Mouse (Mus musculus) layer of hippocampus, adult 11-12 months (tissue): ENCODE data around the gene Pde11a.

Experiments
- DNase-seq: peaks from one replicate; pipeline ENCODE4 v3.0.0; 2022; ENCODE audit warnings: low spot score

Gene Pde11a

DNA sequence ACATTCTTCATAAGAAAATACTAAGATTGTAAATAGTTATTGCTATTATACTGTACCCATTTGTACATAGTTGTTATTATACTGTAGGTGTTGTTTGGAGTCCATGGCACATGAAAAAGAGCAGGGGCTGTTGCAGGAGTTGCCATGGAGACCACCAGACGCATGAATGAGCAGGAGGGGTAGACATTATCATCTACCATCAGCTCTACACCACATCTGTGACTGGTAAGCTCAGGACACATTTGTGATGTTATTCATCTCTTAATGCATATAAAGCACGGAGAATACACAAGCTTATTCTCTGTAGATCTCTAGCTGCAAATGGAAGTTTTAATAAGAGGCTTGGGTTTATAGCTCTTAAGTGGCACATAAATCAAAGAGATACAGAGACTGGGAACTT lies 179.6 kb downstream of the Pde11a start:
- no peak for DNase-seq

- DNase-seq: no peak
These were observed 197.4 kb downstream of the Pde11a start for GRCm38 (mm10) chr2:76141136-76141535.

DNA sequence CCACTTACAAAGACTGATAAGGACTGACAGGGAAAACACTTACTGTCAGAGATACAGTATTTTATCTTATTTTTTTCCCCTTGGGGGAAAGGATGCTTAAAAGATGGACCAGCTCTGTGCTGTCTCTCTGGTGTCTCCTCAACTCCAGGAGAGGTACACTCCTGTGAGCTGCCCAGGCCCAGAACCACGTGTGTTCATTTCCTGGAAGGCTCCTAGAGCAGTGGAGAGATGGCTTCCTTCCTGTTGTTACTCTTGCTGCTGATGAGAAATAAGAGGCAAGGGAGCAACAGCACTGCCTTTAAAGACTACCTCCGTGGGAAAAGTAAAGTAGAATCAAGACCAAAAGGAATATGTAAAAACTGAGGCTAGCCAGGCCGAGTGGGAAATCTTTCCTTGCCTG lies 205.6 kb downstream of the Pde11a start:
- no peak for DNase-seq

DNA sequence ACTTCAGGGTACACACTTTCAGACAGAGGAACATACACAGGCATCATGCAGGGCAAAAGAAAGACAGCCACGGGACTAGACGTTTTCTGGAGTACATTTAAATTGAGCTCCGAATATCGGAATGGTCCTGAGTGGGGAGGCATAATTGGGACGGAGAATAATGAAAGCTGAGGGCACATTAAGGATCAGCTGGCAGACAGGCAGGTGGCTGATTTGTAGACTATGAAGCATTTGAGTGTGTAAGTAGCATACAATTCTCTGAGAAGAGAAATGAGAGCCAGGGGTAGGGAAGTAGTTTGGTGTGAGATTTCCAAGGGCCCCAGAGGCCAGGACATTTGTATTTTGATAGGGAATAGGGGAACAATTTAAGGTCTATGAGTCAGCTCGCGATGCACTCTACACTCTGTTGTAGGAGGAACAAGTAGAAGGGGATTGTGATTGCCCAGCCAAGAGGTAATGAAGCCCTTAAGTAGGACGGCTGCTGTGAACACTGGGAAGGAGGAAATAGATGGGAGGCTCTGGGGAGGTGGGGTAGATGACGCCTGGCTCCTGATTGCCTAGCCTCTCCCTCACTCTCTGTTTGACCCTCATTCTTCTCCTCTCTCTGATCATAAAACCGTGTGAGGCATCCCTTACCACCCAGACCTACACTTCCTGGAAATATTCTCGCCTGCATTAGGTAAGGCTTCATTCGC lies 208.5 kb downstream of the Pde11a start:
- no peak for DNase-seq

GRCm38 (mm10) chr2:76129058-76129437 lies 209.5 kb downstream of the Pde11a start:
- DNase-seq: no peak

DNA sequence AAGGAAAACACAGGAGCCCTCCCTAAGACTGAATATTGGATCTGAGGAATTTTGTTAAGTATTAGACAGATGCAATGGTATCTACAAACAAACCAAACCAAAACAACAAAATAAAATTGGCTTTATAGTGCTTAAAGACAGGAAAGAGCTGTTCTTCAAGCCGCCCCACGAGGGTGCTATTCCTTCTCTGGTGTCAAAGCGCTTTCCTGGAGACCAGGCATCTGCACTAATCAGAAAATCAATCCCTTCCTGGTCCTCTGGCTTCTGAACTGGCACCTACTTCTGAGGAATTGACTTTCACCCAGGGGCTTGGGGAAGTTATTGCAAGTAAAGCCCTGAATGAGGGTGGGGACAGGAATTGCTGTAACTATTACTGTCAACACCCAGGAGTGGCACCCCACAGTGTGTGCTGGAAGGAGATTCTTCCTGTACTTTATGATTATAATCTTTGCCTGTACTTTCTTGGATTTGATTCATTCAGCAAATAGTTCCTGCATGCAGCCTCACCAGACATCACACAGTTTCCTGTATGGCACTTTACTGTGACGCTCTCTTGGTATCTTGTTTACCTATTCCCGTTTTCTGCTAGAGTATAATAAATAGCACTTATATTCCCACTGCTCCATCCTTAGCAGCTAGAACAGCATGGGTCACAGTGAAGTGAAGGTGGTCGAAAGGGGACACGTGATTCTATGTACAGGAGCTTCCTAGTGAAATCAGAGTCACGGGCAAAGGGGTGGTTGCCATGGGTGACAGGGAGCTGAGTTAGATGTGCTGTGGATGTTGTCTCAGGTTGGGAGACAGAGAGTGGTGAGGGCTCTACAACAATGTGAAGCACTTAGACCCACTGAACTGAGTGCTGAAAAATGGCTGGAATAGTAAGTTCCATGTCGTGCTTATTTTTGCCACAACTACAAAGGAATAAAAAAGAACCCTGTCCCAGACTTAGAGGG lies 210.2 kb downstream of the Pde11a start:
- no peak for DNase-seq

GRCm38 (mm10) chr2:76126651-76127050 lies 211.9 kb downstream of the Pde11a start:
- no peak for DNase-seq

GRCm38 (mm10) chr2:76124821-76125220 lies 213.8 kb downstream of the Pde11a start:
- DNase-seq: peak; percentile 48

DNA sequence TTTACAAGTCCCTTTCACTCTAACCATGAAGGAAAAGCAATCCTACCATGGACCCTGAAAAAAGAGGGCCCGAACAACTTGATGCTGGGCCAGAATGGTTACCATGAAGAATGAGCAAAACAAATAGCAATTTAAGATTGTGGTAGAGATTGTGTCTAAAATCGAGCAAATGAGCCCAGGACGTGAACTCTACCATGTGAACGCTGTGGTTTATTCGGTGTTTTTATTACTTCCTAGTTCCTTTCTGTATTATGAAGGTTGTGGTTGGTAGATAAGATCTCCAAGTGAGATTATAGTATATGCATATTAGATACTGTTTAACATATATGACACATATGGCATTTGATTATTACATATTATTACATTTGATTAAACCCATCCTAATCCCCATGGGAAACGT lies 216.4 kb downstream of the Pde11a start:
- no peak for DNase-seq

- no peak for DNase-seq
These were observed 218.7 kb downstream of the Pde11a start for GRCm38 (mm10) chr2:76119848-76120247.

GRCm38 (mm10) chr2:76118491-76118890 lies 220.1 kb downstream of the Pde11a start:
- no peak for DNase-seq

DNA sequence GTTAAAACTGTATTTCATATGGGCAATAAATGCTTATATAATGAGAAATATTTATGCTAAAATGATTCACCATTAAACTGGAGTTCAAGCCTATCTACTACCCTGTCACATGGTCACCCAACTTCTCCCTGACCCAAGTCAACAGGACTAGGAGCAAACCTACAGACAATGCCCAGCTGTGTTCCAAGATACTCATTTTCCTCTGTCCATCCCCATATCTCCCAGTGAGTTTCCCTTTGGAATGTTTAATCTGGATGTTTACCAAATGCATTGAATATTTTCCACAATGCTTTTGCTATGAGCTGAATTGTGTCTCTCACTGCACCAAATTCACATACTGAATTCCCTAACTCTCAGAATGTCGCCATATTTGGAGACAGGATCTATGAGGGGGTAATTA lies 221.4 kb downstream of the Pde11a start:
- DNase-seq: no peak

GRCm38 (mm10) chr2:76115696-76116095 lies 222.9 kb downstream of the Pde11a start:
- peak; percentile 63 for DNase-seq

DNA sequence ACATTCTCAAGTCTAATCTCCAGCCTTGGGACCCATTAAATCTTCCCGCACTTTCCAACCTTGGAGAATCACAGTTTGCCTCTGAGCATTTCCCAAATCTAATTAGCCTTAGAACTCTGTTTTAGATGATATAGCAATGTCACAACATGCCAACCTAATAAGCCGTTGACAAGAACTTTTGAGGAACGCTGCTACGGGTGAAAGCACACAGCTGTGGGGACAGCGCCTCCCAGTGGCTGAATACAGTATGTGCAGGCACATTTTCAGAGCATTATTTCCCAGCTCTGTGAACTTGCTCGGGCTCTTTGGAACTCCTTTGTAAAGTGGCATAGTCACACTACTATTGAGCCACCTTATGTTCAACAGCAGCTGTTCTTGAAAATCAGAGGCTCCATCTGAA lies 223.8 kb downstream of the Pde11a start:
- peak; percentile 24 for DNase-seq

- DNase-seq: no peak
These were observed 228.9 kb downstream of the Pde11a start for GRCm38 (mm10) chr2:76109653-76110052.

DNA sequence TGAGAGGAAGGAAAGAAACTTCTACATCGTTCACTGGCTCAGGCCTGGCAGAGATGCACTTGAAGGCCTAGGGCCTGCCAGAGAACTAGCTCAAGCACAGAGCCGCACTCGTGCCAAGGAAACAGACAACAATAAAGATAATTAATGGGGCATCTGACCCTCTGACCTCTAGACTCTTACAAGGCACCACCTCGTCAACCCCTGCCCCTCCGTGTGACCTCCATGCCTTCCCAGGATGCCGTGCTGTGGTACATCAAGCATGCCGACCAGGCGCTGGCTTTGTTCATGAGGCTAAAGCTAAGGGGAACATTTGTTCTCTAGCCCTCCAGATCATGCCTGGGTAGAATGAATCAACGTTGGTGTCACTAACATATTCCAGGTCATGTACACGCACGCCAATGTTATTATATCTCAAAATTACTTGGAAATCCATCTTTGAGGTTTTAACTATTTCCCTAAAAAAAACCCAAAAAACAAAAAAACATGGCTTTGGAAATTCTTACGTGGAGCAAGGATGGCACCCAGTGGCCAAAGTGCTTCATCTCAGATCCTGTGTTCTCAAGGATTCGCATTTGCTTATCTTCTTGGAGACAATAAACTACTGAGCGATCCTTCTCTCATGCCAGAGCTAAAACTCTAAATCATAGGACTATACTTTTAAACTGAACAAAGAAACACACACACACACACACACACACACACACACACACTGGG lies 236.5 kb downstream of the Pde11a start:
- no peak for DNase-seq

- no peak for DNase-seq
These were observed 238.0 kb downstream of the Pde11a start for GRCm38 (mm10) chr2:76100597-76100996.

DNA sequence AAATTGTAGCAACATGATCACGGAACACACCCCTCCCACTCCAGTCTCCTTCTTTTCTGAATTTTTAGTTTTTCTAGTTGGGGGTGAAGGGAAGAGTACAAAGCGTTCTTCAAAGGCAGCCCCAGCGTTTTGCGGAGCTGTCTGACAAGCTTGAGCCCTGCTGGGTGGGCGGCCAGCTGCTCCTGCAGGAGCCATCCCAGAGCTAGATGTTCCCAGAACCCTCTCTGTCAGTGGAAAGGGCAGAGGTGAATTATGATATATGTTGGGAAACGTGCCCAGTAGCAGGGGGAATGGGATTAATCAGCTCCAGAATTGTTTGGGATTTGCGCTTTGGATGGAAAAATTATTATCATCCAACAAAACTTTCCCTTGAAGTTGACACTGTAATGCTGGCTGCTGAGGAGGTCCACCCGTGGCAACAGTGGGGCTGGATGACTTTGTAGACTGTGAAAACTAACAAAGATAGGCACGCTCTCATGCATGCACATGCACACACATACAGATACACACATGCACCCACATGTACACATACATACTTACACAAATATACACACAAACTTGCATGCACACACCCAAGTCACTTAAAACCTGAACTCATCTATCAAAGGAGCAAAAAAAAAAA lies 238.7 kb downstream of the Pde11a start:
- no peak for DNase-seq

- no peak for DNase-seq
These were observed 240.2 kb downstream of the Pde11a start for GRCm38 (mm10) chr2:76098381-76098780.

- DNase-seq: no peak
These were observed 240.7 kb downstream of the Pde11a start for GRCm38 (mm10) chr2:76097847-76098246.

DNA sequence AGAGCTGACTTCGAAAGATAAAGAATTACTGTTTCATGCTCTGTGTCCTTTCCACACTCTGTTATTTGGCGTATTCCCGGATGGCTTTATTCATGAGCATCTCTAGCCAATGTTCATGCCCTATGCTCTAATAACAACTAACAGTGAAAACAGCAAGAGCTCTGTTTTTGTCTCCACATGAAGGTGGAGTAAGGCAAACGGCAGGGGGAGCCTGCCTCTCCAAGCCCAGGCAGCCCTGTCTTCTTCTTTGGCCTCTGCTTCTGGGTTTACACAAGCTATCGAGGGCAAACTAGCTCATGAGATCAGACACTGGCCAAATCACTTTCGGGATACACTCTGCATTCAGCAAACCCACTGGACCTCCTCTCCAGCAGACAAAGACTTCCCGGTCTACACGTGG lies 241.3 kb downstream of the Pde11a start:
- DNase-seq: no peak

- DNase-seq: no peak
These were observed 242.7 kb downstream of the Pde11a start for GRCm38 (mm10) chr2:76095861-76096260.
